Mouse (Mus musculus) stomach, embryonic 16.5 days (tissue): ENCODE measurements around the gene Atg101. TPM values are rescaled to one million over a fixed set of nuclear protein-coding genes. Genes with fewer than 3 reads are reported as not detected.
A peak's percentile ranks its signal among the peaks of the same experiment; 100 is the strongest.

Source experiments
- ATAC-seq: fragments of 200-750 bp; cut with Nextera tagmentation; 2 replicates; pipeline ENCODE4 v1.8.0; 2017; ENCODE audit warnings: moderate number of reproducible peaks, moderate TSS enrichment; ENCODE audit not compliant: insufficient read depth, low FRiP score
- H3K27ac ChIP-seq: fragments of 300-500 bp; sonication (generic); 2 replicates; pipeline ENCODE4 v1.5.1; 2014; ENCODE audit warnings: low read length
- H3K27me3 ChIP-seq: fragments of 300-500 bp; sonication (generic); 2 replicates; pipeline ENCODE4 v1.6.1; 2014; ENCODE audit warnings: low read length, control low read depth, mixed read lengths; ENCODE audit not compliant: control insufficient read depth, insufficient read depth
- H3K36me3 ChIP-seq: fragments of 300-500 bp; sonication (generic); 2 replicates; pipeline ENCODE4 v1.6.1; 2014; ENCODE audit warnings: low read length; ENCODE audit not compliant: control insufficient read depth, insufficient read depth
- H3K4me1 ChIP-seq: fragments of 300-500 bp; sonication (generic); 2 replicates; pipeline ENCODE4 v1.6.1; 2014; ENCODE audit warnings: low read length, control low read depth, mixed read lengths; ENCODE audit not compliant: control insufficient read depth, insufficient read depth
- H3K4me2 ChIP-seq: fragments of 300-500 bp; sonication (generic); 2 replicates; pipeline ENCODE4 v1.6.1; 2014; ENCODE audit warnings: low read depth, low read length, mixed read lengths
- H3K4me3 ChIP-seq: fragments of 300-500 bp; sonication (generic); replicated peaks from 2 replicates; pipeline ENCODE4 v1.5.1; 2014; ENCODE audit warnings: mild to moderate bottlenecking, low read length
- H3K9ac ChIP-seq: fragments of 300-500 bp; sonication (generic); 2 replicates; pipeline ENCODE4 v1.6.1; 2014; ENCODE audit warnings: low read length
- H3K9me3 ChIP-seq: fragments of 300-500 bp; sonication (generic); replicated peaks from 2 replicates; pipeline ENCODE4 v1.6.1; 2016; ENCODE audit warnings: low read length, control low read depth; ENCODE audit not compliant: control insufficient read depth
- WGBS: fragments of 180-500 bp; shearing (Covaris S2); extraction: QIAGEN DNeasy Blood & Tissue Kit; methylation state at CpG from one replicate; pipeline ENCODE4 v1.1.7; 2014; 5-methylcytosine and 5-hydroxymethylcytosine counted together
- polyA plus RNA-seq: library from polyadenylated mRNA; unstranded; fragments of >200 nt; fragmentation: Nextera tagmentation; extraction: Ambion mirVana; gene quantifications from 2 replicates; pipeline ENCODE4 v1.2.1, GENCODE M21; 2015

Gene Atg101
- polyA plus RNA-seq, 1 experiment from 2014 or later = 66.9 TPM

DNA sequence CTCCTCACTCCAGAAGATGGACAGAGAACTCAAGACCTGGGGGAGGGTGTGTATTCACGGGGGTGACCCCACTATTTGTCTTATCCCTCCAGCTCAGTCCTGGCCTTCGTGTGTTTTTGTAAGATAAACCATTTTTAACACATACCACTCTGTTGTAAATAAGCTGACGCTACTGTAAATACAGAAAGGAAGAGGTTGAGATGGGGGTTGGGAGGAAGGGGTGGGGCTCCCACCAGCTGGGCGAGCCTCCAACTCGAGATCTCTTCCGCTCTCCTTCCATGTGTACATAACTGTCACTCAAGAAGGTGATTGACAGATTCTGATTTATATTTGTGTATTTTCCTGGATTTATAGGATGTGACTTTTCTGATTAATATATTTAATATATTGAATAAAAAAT is 9.7 kb upstream of the Atg101 start:
- peaks cover 20% of the 10 kb centered on the region for H3K4me1 ChIP-seq
- H3K9me3 ChIP-seq = no peaks in the 10 kb centered on the region
- no peaks in the 10 kb centered on the region for H3K27me3 ChIP-seq
- no peak overlapping the region for H3K27ac ChIP-seq
- no peak overlapping the region for H3K9ac ChIP-seq
- H3K4me2 ChIP-seq = no peak overlapping the region
- no peak overlapping the region for H3K4me3 ChIP-seq
- ATAC-seq = no peak
- 0 out of 2 replicates have a peak, but pooled peaks cover 3% of the 10 kb centered on the region for H3K36me3 ChIP-seq
- WGBS = 25% methylated on average over 6 of the region's 6 CpGs

DNA sequence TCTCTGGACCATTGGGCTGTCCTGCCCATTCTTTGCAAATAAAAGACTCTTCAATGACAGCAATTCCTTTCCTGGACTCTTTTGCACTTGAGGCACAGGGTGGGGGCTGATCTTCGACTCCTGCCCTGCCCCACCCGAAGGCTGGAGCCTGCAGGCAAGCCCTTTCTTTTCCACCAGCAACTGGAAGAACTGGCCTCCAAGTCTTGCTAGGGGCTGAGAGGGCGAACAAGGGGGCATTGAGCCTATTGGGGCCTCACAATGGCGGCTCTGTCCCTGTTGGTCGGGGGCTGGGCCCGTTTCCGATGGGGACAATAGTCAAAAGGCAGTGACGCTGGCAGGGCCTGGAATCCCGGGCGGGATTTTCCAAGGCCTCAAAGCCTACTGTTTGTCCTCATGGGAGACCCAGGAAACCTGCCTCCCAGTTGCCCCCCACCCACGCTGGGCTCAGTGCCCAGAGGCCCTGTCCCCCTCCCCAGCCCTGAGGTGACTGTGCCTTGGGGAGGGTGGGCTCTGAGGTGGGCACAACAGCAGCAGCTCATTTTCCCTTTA is 6.6 kb upstream of the Atg101 start:
- no peak overlapping the region for H3K9ac ChIP-seq
- peak; percentile 68; the same call in 1 of the 2 replicates for ATAC-seq
- no peak overlapping the region for H3K4me2 ChIP-seq
- H3K4me1 ChIP-seq = peaks cover 24% of the 10 kb centered on the region
- H3K4me3 ChIP-seq = no peak overlapping the region
- peak overlapping the region; percentile 43 for H3K27ac ChIP-seq
- no peaks in the 10 kb centered on the region for H3K27me3 ChIP-seq
- 47% methylated on average over 11 of the region's 11 CpGs for WGBS
- no peaks in the 10 kb centered on the region for H3K9me3 ChIP-seq
- H3K36me3 ChIP-seq = 0 out of 2 replicates have a peak, but pooled peaks cover 3% of the 10 kb centered on the region

DNA sequence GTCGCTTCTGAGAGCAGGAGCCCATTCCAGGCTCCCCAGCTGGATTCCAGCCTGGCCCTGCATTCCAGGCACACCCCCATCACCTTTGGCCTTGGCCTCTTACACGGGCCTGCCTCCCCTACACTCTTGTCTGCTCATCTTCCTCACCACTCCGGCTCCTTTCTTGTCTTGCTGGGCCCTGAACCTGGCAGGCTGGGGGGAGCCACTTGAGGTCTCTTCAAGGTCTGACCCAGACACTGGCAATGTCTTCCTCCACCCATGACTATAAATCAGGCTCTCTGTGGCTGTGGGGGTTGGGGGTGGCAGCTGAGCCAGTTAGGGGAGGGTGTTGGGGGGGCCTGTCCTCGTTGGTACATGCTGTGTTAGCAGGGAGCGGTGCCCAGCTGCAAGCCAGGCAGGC is 5.5 kb upstream of the Atg101 start:
- ATAC-seq = no peak

DNA sequence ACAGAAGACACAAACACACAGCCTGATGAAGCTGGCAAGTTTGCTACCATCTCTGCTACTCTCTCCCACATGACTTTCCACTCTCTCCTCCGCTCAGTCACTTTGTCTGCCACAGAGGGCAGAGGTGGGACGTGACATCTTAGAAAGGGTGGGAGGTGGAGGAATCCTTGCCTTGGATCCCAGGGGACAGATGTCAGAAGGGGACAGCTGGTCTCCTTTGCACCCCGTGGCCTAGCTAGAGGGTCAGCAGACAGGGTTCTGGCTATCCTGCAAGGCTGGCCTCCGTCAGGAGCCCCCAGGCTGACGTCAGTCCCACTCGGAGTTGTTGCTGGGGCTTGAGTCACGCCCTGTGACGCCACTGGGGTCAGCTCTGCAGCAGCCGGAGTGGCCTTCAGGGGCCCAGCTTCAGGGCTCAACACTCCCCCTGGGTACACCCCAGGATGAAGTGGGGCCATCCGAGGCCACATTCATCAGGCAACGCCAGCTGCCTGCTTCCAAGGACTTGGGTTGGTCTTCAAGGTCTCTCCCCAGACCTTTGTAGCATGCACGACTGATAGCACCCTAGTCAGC is 4.6 kb upstream of the Atg101 start:
- Histone ChIP-seq H3K4me1 (peaks cover 29% of the 10 kb centered on the region), H3K9ac (peak overlapping the region; percentile 39; the same call in 1 of the 2 replicates), H3K4me3 (no peak overlapping the region), H3K4me2 (no peak overlapping the region), H3K36me3 (no peaks in the 10 kb centered on the region), H3K9me3 (no peaks in the 10 kb centered on the region), H3K27me3 (no peaks in the 10 kb centered on the region), H3K27ac (no peak overlapping the region)
- WGBS = 56% methylated on average over 12 of the region's 12 CpGs
- ATAC-seq = no peak

More for the DNA sequence above, 5.5 kb upstream of the Atg101 start:
- 46% methylated on average over 5 of the region's 5 CpGs for WGBS
- peaks cover 29% of the 10 kb centered on the region for H3K4me1 ChIP-seq
- H3K4me2 ChIP-seq = no peak overlapping the region
- H3K27me3 ChIP-seq = no peaks in the 10 kb centered on the region
- no peaks in the 10 kb centered on the region for H3K9me3 ChIP-seq
- H3K27ac ChIP-seq = peak overlapping the region; percentile 48; the same call in 1 of the 2 replicates
- H3K9ac ChIP-seq = peak overlapping the region; percentile 58
- no peaks in the 10 kb centered on the region for H3K36me3 ChIP-seq
- H3K4me3 ChIP-seq = no peak overlapping the region

DNA sequence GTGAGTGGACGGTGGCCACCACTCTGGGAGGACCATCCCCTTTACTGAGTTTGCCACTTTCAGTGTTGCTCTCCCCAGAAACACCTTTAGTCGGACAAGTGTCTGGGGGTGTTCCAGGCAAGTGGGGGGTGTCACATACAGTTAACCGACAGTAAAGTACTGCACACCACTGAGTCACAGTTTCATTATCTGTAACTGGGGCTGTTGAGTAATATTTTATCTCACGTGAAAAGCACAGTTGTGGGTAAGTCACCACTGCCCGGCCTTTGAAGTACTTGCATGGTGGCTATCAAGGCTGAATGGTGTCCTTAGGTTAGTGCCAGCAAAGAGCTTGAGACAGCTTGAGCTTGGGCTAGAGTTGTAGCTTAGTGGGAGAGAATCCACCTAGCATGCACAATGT is 1.6 kb upstream of the Atg101 start:
- H3K36me3 ChIP-seq = no peaks in the 10 kb centered on the region; the same call in 1 of the 2 replicates
- H3K4me1 ChIP-seq = peaks cover 37% of the 10 kb centered on the region
- H3K9ac ChIP-seq = no peak overlapping the region
- no peak overlapping the region for H3K27ac ChIP-seq
- H3K4me2 ChIP-seq = no peak overlapping the region
- no peak overlapping the region for H3K4me3 ChIP-seq
- no peak for ATAC-seq
- H3K9me3 ChIP-seq = no peaks in the 10 kb centered on the region
- 68% methylated on average over 5 of the region's 5 CpGs for WGBS
- no peaks in the 10 kb centered on the region for H3K27me3 ChIP-seq

DNA sequence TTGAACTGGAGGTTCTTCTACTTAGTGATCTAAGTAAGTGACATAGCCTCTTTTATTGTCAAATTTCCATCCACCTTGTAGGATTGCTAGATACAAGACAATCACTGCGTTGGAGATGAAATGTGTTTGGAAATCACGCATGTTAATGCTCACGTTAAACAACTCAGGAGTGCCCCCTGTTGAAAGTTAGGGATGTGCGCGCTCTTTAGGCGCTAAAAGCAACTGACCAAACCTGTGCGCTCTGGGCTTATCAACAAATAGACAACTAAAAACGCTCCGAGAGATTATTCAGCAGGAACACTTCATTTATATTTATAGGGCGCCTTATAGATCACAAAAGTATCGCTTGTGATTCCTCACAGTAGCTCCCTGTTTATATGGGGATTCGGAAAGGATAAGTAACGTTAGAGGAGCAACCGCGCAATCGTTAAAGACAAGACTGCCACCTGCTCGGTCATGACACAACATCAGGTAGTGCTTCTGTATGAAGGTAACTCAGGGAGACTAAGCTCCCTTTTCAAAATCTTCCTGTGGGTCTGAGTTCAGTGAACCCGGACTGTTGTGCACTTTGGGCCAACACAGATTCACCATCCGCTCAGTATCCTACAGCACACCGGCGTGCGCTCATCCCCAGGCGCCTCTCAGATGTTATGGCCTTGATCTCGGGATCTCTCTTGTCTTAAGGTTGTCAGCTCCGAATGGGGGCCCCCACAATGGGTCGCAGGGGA is 725 bp upstream of the Atg101 start:
- 1% methylated on average over 26 of the region's 26 CpGs for WGBS
- Histone ChIP-seq H3K9ac (peak overlapping the region; percentile 89), H3K27ac (peak overlapping the region; percentile 84), H3K9me3 (no peaks in the 10 kb centered on the region), H3K4me2 (peak overlapping the region; percentile 89), H3K27me3 (no peaks in the 10 kb centered on the region), H3K36me3 (peaks cover 4% of the 10 kb centered on the region; the same call in 1 of the 2 replicates), H3K4me3 (peak overlapping the region; percentile 92), H3K4me1 (peaks cover 29% of the 10 kb centered on the region)
- peak; percentile 16; the same call in 1 of the 2 replicates for ATAC-seq

DNA sequence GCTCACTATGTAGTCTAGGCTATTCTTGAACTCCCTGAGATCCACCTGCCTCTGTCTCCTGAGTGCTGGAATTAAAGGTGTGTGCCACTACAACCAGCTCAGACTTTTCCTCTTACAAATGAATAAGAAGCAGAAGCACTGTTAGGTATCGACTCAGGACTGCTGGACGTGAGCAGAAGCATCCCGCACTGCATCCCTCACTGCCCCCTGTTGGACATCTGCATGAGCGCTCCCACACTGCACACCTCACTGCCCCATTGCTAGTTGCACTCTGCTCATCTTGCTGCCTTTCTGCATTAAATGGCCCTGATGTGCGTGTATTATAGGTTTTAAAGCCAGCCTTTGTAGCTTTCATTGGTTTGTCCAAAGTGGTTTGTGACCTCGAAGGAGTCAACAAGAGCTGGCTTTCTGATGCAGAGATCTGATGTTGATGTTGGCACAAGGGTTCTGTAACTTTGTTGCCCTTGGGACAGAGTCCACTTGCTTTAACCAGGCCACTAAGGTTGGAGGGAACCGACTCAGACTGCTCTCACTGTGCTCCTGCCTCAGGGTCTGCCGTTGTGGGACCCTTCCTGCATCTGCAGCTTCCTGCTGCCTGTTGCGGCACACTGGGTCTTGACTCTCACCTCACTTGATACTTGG is 2.2 kb downstream of the Atg101 start:
- Histone ChIP-seq H3K4me3 (no peak overlapping the region), H3K27ac (no peak overlapping the region), H3K4me1 (peaks cover 15% of the 10 kb centered on the region), H3K36me3 (peaks cover 7% of the 10 kb centered on the region; the same call in 1 of the 2 replicates), H3K9ac (no peak overlapping the region), H3K27me3 (no peaks in the 10 kb centered on the region), H3K9me3 (no peaks in the 10 kb centered on the region), H3K4me2 (no peak overlapping the region)
- 62% methylated on average over 9 of the region's 9 CpGs for WGBS
- no peak for ATAC-seq

DNA sequence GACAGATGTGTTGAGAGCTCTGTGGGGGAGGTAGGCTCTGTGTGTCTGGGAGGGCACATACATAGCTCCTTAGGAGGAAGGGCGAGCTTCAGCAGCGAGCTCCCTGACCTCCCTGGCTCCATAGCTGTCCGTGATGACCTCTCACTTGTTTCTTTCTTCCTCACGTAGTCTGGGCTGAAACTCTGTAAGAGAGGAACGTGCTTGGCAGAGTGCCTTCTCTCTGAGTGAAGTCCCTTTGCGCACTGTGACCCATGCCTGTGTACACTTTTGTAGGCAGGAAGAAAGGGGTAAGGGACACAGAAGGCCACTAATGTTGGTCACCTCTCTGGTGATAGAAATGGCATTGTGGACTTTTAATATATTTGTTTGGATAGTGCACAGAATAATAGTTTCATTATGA is 3.3 kb downstream of the Atg101 start:
- no peak overlapping the region for H3K4me3 ChIP-seq
- peaks cover 7% of the 10 kb centered on the region; the same call in 1 of the 2 replicates for H3K36me3 ChIP-seq
- no peak for ATAC-seq
- H3K9ac ChIP-seq = no peak overlapping the region
- H3K27ac ChIP-seq = no peak overlapping the region
- peaks cover 15% of the 10 kb centered on the region for H3K4me1 ChIP-seq
- no peaks in the 10 kb centered on the region for H3K27me3 ChIP-seq
- no peak overlapping the region for H3K4me2 ChIP-seq
- H3K9me3 ChIP-seq = no peaks in the 10 kb centered on the region
- 87% methylated on average over 6 of the region's 6 CpGs for WGBS

DNA sequence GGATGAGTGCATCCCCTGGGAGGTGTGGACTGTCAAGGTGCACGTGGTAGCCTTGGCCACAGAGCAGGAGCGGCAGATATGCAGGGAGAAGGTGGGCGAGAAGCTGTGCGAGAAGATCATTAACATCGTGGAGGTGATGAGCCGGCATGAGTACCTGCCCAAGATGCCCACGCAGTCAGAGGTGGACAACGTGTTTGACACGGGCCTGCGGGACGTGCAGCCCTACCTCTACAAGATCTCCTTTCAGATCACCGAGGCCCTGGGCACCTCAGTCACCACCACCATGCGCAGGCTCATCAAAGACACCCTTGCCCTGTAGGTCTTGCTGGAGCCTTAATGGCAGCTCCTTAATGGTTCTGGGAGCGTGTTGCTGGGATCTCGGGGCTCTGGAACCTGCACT is 6.3 kb downstream of the Atg101 start:
- Histone ChIP-seq H3K36me3 (peaks cover 7% of the 10 kb centered on the region; the same call in 1 of the 2 replicates), H3K27ac (no peak overlapping the region), H3K4me1 (peaks cover 21% of the 10 kb centered on the region), H3K4me2 (no peak overlapping the region), H3K4me3 (no peak overlapping the region), H3K27me3 (no peaks in the 10 kb centered on the region), H3K9ac (no peak overlapping the region), H3K9me3 (no peaks in the 10 kb centered on the region)
- WGBS = 90% methylated on average over 15 of the region's 15 CpGs
- no peak for ATAC-seq
